Mouse (Mus musculus) neural tube, embryonic 12.5 days (tissue): ENCODE measurements around the gene Tor1aip2. TPM values are rescaled to one million over a fixed set of nuclear protein-coding genes. Genes with fewer than 3 reads are reported as not detected.
A peak's percentile ranks its signal among the peaks of the same experiment; 100 is the strongest.
"Not testable (repeated sequence)": the region's sequence is repeated elsewhere in the genome, so short reads cannot be mapped to it uniquely, and the experiment has no call there.

Source experiments
- ATAC-seq: fragments of 200-750 bp; cut with Nextera tagmentation; 2 replicates; pipeline ENCODE4 v1.8.0; 2017; ENCODE audit warnings: low read depth, mild to moderate bottlenecking, moderate TSS enrichment, moderate library complexity; ENCODE audit not compliant: low FRiP score
- H3K27ac ChIP-seq: fragments of 300-500 bp; sonication (generic); 2 replicates; pipeline ENCODE4 v1.5.1; 2016
- H3K27me3 ChIP-seq: fragments of 300-500 bp; sonication (generic); replicated peaks from 2 replicates; pipeline ENCODE4 v1.6.1; 2016; ENCODE audit warnings: mild to moderate bottlenecking
- H3K36me3 ChIP-seq: fragments of 300-500 bp; sonication (generic); 2 replicates; pipeline ENCODE4 v1.6.1; 2016; ENCODE audit warnings: mild to moderate bottlenecking
- H3K4me1 ChIP-seq: fragments of 300-500 bp; sonication (generic); 2 replicates; pipeline ENCODE4 v1.6.1; 2016
- H3K4me2 ChIP-seq: fragments of 300-500 bp; sonication (generic); replicated peaks from 2 replicates; pipeline ENCODE4 v1.6.1; 2016; ENCODE audit warnings: mild to moderate bottlenecking
- H3K4me3 ChIP-seq: fragments of 300-500 bp; sonication (generic); 2 replicates; pipeline ENCODE4 v1.5.1; 2016
- H3K9ac ChIP-seq: fragments of 300-500 bp; sonication (generic); 2 replicates; pipeline ENCODE4 v1.6.1; 2016; ENCODE audit warnings: mild to moderate bottlenecking
- H3K9me3 ChIP-seq: fragments of 300-500 bp; sonication (generic); 2 replicates; pipeline ENCODE4 v1.6.1; 2016; ENCODE audit warnings: mild to moderate bottlenecking
- WGBS: fragments of 180-500 bp; shearing (Covaris S2); methylation state at CpG from one replicate; pipeline ENCODE4 v1.1.7; 2016; 5-methylcytosine and 5-hydroxymethylcytosine counted together
- polyA plus RNA-seq: library from polyadenylated mRNA; unstranded; fragments of >200 nt; fragmentation: Nextera tagmentation; extraction: Ambion mirVana; gene quantifications from 2 replicates; pipeline ENCODE4 v1.2.1, GENCODE M21; 2016

Tor1aip2 gene
- polyA plus RNA-seq, 1 experiment from 2014 or later: 90.9 TPM

DNA sequence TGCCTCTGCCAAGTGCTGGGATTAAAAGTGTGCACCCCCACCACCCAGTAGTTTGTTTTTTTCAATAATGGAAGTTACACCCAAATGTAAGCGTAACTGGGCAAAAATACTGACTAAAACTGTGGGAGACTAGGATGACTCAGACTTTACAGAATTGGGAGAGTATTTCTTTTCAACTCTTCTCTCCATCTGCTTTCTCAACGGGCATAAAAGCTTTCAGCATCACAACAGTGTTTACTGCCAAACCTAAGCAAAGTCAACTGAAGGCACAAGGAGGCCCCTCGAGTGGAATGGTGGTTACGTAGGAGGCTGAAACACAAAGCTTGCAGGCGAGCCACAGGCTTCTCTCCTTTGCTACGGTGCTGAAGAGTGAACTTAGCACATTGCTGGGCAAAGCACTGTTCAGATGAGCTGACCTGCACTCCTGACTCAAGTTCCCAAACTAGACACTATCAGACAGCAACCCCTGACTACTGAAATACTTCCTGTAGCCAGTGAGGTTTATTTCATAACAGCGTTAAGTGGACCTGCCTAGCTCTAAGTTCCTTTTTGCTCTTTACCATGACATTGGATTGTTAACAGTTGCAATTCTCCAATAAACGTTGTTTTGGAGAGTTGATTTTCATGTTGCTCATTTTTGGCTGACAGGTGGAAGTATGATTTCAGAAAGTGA lies 10.2 kb upstream of the Tor1aip2 start:
- no peak for ATAC-seq
- Histone ChIP-seq H3K27ac (no peak overlapping the region), H3K4me3 (no peak overlapping the region), H3K27me3 (no peaks in the 10 kb centered on the region), H3K4me2 (no peak overlapping the region), H3K4me1 (no peaks in the 10 kb centered on the region), H3K36me3 (peaks cover 25% of the 10 kb centered on the region), H3K9me3 (no peaks in the 10 kb centered on the region), H3K9ac (no peak overlapping the region)
- WGBS: 85% methylated on average over 8 of the region's 8 CpGs

DNA sequence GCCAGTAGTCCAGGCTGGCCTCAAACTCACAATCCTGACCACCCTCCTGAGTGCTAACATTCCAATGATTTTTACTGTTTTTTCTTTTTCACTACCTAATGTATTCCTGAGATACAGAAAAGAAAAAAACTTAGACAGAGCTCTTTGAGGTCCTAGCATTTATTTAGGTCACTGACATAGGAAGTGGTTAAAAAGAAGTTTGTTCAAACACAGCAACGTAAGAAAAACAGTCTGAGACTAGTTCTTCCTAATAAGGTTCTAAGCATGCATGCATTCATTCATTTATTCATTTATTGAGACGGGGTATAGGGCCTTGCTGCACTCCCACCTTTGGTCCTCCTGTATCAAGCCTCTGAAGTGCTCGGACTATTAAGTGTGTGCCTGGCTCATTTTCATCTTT lies 7.4 kb upstream of the Tor1aip2 start:
- Histone ChIP-seq H3K4me3 (no peak overlapping the region), H3K27ac (no peak overlapping the region), H3K36me3 (peaks cover 36% of the 10 kb centered on the region), H3K9ac (no peak overlapping the region), H3K9me3 (no peaks in the 10 kb centered on the region), H3K27me3 (no peaks in the 10 kb centered on the region), H3K4me1 (no peaks in the 10 kb centered on the region), H3K4me2 (no peak overlapping the region)
- no peak for ATAC-seq
- WGBS: 89% methylated on average over 3 of the region's 3 CpGs

GRCm38 (mm10) chr1:156028340-156028975 lies 6.7 kb upstream of the Tor1aip2 start:
- H3K4me1 ChIP-seq: no peaks in the 10 kb centered on the region
- no peak overlapping the region for H3K4me3 ChIP-seq
- no peak for ATAC-seq
- H3K9ac ChIP-seq: no peak overlapping the region
- H3K27me3 ChIP-seq: no peaks in the 10 kb centered on the region
- no peak overlapping the region for H3K4me2 ChIP-seq
- no peak overlapping the region for H3K27ac ChIP-seq
- H3K36me3 ChIP-seq: peaks cover 42% of the 10 kb centered on the region
- no peaks in the 10 kb centered on the region for H3K9me3 ChIP-seq
- WGBS: 96% methylated on average over 4 of the region's 4 CpGs

DNA sequence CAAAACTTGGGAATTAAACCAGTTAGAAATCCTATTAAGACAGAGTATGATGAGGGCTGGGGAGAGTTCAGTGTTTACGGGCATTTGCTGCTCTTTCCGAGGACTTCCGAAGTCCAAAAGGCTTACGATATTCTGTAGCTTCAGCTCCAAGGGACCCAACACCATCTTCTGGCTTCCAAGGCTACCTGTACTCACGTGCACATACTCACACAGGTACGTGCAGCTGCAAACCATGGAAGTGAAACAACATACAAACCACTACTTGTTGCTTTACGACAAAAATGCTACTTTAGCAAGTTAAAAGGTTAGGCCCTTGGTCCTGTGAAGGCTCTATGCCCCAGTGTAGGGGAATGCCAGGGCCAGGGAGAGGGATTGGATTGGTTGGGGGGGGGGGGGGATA lies 1.3 kb upstream of the Tor1aip2 start:
- Histone ChIP-seq H3K9me3 (no peaks in the 10 kb centered on the region), H3K27me3 (no peaks in the 10 kb centered on the region), H3K27ac (no peak overlapping the region), H3K36me3 (peaks cover 35% of the 10 kb centered on the region), H3K4me1 (peaks cover 8% of the 10 kb centered on the region), H3K4me3 (no peak overlapping the region), H3K4me2 (no peak overlapping the region), H3K9ac (no peak overlapping the region)
- ATAC-seq: no peak
- WGBS: 92% methylated on average over 7 of the region's 7 CpGs

- Histone ChIP-seq H3K4me3 (peak overlapping the region; percentile 67), H3K9me3 (no peaks in the 10 kb centered on the region), H3K4me1 (peaks cover 8% of the 10 kb centered on the region), H3K9ac (peak overlapping the region; percentile 47), H3K4me2 (peak overlapping the region; percentile 72), H3K36me3 (peaks cover 30% of the 10 kb centered on the region), H3K27me3 (no peaks in the 10 kb centered on the region), H3K27ac (no peak overlapping the region)
- WGBS: 37% methylated on average over 1 of the region's 1 CpGs
- no peak for ATAC-seq
These were observed 542 bp upstream of the Tor1aip2 start for GRCm38 (mm10) chr1:156034661-156035060.

- Histone ChIP-seq H3K9ac (peak within 1 kb of the TSS; percentile 82), H3K4me3 (peak within 1 kb of the TSS; percentile 67), H3K4me1 (peaks cover 8% of the 10 kb centered on the region), H3K9me3 (no peaks in the 10 kb centered on the region), H3K27me3 (no peaks in the 10 kb centered on the region), H3K27ac (peak within 1 kb of the TSS; percentile 97), H3K4me2 (peak within 1 kb of the TSS; percentile 72), H3K36me3 (peaks cover 21% of the 10 kb centered on the region)
- peak; percentile 95 for ATAC-seq
- under 1% methylated on average over 59 of the region's 59 CpGs for WGBS
These were observed 931 bp downstream of the Tor1aip2 start, which contains the start of gene Tor1aip1 for GRCm38 (mm10) chr1:156035930-156036737. Gene Tor1aip1 (minus strand): TSS chr1:156036480.

DNA sequence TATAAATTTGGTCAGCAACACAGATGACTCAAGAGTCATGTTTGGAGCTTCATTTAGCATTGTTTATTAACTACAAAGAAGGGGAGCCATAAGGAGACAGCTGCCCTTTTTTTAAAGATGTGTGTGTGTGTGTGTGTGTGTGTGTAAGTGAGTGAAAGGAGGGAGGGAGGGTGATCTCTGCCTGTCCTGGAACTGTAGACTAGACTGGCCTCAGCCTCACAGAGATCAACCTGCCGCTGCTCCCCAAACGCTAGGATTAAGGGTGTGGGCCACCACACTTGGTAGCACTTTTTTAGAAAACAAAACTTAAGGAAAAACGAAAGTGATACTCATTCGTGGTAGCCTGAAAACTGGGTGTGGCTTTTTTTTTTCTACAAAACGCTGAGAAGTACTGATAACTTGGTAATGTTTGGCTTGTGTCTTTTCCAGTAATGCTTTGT lies 2.0 kb downstream of the Tor1aip2 start:
- peak overlapping the region; percentile 30; the same call in 1 of the 2 replicates for H3K4me2 ChIP-seq
- H3K9ac ChIP-seq: no peak overlapping the region
- H3K4me3 ChIP-seq: no peak overlapping the region
- 66% methylated on average over 5 of the region's 5 CpGs for WGBS
- no peaks in the 10 kb centered on the region for H3K9me3 ChIP-seq
- H3K4me1 ChIP-seq: peaks cover 16% of the 10 kb centered on the region
- peaks cover 14% of the 10 kb centered on the region for H3K36me3 ChIP-seq
- no peak for ATAC-seq
- no peaks in the 10 kb centered on the region for H3K27me3 ChIP-seq
- H3K27ac ChIP-seq: no peak overlapping the region

- H3K4me2 ChIP-seq, H3K27ac ChIP-seq, ATAC-seq, H3K27me3 ChIP-seq, H3K4me3 ChIP-seq, H3K36me3 ChIP-seq, H3K9me3 ChIP-seq, H3K9ac ChIP-seq: not testable (repeated sequence)
- peaks cover 12% of the 10 kb centered on the region for H3K4me1 ChIP-seq
- WGBS: 72% methylated on average over 7 of the region's 7 CpGs
These were observed 4.8 kb downstream of the Tor1aip2 start for GRCm38 (mm10) chr1:156039989-156040388.

- H3K4me1 ChIP-seq: peaks cover 12% of the 10 kb centered on the region
These were observed 5.7 kb downstream of the Tor1aip2 start for GRCm38 (mm10) chr1:156040731-156041401.

GRCm38 (mm10) chr1:156041451-156042241 lies 6.4 kb downstream of the Tor1aip2 start:
- Histone ChIP-seq H3K36me3 (peaks cover 14% of the 10 kb centered on the region; the same call in 1 of the 2 replicates), H3K27me3 (no peaks in the 10 kb centered on the region), H3K4me2 (peak overlapping the region; percentile 59), H3K9me3 (no peaks in the 10 kb centered on the region), H3K4me3 (peak overlapping the region; percentile 25), H3K27ac (no peak overlapping the region), H3K4me1 (peaks cover 12% of the 10 kb centered on the region), H3K9ac (no peak overlapping the region)
- no peak for ATAC-seq
- 47% methylated on average over 7 of the region's 7 CpGs for WGBS

More at GRCm38 (mm10) chr1:156040731-156041401, 5.7 kb downstream of the Tor1aip2 start:
- peak; percentile 83 for ATAC-seq
- H3K9ac ChIP-seq: peak overlapping the region; percentile 47; the same call in 1 of the 2 replicates
- H3K9me3 ChIP-seq: no peaks in the 10 kb centered on the region
- peak overlapping the region; percentile 47 for H3K4me3 ChIP-seq
- WGBS: 2% methylated on average over 22 of the region's 22 CpGs
- H3K27ac ChIP-seq: no peak overlapping the region
- peaks cover 8% of the 10 kb centered on the region; the same call in 1 of the 2 replicates for H3K36me3 ChIP-seq
- H3K27me3 ChIP-seq: no peaks in the 10 kb centered on the region
- peak overlapping the region; percentile 59 for H3K4me2 ChIP-seq

DNA sequence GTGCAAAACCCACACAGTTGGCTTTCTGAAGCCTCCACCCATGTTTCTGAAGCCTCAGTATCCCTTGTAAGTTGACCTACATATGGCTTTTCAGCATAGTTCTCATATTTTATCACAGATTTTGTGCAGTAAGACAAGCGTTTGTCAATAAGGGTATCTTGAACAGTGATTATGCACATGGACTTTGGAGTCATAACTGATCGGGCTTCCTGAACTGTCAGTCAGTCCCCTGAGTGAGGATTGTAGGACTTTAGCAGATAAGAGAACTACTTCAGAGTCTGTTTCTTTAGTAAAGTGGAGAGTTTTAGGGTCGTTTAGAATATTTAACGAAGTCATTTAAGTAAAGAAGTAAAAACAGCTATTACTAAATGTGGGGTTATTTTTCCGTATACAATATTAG lies 7.3 kb downstream of the Tor1aip2 start:
- Histone ChIP-seq H3K9me3 (no peaks in the 10 kb centered on the region), H3K4me1 (peaks cover 12% of the 10 kb centered on the region), H3K9ac (no peak overlapping the region), H3K36me3 (peaks cover 17% of the 10 kb centered on the region; the same call in 1 of the 2 replicates), H3K4me2 (peak overlapping the region; percentile 59; the same call in 1 of the 2 replicates), H3K27me3 (no peaks in the 10 kb centered on the region), H3K27ac (no peak overlapping the region), H3K4me3 (no peak overlapping the region)
- no peak for ATAC-seq
- 92% methylated on average over 5 of the region's 5 CpGs for WGBS
